Mouse (Mus musculus) urinary bladder, postnatal 36 days (tissue): ENCODE results near the gene Tcf20.

Source experiments
- DNase-seq, 2 experiments: peaks; one replicate each; pipeline ENCODE4 v3.0.0; 2022; ENCODE audit warnings: low spot score in 2 of 2, mixed read lengths in 1 of 2

The Tcf20 gene

GRCm38 (mm10) chr15:82992911-82993310 is 5.2 kb upstream of the Tcf20 start:
- no peak for DNase-seq

DNA sequence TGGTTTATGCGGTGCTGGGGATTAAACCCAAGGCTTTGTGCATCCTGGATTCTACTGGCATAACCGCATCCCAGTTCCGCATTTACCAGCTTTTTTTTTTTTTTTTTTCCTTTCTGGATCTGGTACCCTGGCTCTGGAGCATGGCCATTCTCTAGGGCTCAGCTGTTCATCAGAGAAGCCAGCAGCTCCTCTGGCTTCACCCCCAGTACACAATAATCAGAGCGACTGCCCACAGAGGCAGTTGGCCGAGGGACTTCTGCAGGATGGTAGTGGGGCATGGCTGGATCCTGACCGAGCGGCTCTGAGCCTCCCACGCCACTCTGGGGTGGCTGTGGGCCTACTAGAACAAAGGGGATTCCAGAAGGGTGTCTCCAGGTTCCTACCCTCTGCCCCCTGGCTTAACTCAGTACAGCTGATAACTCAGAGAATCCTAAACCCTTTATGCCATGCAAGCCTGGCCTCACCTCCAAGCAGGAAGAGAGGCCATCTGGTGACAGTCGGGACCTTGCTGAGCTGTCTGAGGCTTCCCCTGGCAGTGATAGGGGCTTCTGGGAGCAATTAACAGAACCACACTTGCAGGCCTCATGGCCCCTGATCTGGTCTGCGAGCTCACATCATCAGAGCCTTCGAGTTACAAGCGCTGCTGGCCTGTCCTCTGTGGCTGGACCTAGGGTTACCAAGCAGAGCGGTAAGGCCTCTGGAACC is 4.6 kb upstream of the Tcf20 start:
- no peak for DNase-seq

- no peak for DNase-seq
Observed at GRCm38 (mm10) chr15:82989190-82989704, 1.6 kb upstream of the Tcf20 start.

DNA sequence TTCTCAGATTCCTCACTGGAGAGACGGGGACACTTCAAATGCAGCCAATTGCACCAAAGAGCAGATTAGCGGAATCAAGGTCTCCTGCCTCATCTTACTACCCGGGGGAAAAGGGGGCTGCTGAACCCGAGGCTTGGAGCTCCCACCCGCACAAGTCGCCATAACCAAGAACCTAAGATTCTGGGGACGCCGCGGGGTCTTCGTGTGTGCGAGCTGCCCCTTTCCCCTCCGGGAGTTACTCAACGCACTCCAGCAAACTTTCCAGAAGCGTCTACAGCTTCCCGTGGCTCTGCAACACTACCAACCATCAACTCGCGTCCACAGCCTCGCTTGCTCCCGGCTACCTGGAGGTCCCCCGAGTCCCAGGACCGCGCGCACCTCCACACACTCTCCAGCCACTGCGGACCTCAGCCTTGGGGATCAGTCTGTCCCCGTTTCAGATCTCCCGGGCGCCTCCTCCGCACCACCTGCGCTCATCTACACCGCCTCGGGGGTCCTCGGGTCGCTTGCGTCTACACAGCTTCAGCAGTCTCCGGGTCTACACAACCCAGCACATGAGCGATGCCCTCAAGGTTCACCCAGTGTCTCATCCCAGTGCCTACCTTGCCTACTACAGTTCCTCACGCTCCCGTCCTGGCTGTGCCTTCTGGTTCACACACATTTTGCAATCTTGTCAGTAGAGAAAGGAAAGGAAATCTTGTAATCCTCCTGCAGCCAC is 499 bp downstream of the Tcf20 start:
- peak in 1 of 2 experiments; percentile 16 for DNase-seq

GRCm38 (mm10) chr15:82984574-82984973 is 3.1 kb downstream of the Tcf20 start:
- DNase-seq: no peak

DNA sequence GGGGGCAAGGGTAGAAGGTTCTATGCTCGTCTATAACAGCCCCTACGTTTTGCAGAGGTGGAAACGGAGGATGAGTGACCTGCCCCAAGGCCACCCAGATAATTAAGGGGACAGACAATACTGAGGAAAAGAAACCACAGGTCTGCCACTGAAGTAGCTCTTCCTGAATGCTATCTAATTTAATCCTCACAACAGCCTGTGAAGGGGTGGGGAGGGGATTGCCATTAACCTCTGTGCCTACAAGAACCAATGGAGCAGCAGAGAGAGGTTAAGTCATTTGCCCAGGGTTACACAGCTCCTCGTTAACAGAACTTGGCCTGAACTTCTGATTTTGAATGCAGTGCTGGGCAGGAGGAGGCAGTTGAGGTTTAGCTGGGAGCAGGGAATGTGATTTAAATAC is 3.6 kb downstream of the Tcf20 start:
- DNase-seq: no peak

DNA sequence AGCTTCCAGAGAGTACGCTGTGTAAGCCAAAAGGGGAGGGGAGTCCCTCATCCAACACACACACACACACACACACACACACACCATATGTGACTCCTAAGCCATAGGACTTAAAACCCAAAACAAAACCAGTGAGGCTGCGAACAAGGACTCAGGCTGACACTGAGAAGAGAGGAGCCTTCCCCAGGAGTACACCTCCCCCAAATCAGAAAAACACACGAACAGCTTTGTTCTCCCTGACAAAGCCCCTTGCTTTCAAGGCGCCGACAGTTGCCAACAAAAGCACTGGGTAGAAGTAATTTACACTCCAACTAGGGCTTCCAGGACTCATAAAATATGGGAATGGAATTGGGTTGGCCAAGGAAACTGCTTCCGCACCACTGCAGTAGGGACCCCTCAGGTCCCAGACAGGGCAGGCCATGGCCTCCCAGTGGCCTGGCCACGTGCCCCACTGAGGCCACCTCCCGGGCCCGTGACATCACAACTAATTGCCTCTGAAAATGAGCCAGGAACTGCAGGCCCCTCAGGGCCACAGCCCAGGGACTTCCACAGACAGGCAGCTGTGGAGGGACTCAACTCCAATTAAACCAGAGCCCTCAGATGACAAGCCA is 4.2 kb downstream of the Tcf20 start:
- DNase-seq: no peak

DNA sequence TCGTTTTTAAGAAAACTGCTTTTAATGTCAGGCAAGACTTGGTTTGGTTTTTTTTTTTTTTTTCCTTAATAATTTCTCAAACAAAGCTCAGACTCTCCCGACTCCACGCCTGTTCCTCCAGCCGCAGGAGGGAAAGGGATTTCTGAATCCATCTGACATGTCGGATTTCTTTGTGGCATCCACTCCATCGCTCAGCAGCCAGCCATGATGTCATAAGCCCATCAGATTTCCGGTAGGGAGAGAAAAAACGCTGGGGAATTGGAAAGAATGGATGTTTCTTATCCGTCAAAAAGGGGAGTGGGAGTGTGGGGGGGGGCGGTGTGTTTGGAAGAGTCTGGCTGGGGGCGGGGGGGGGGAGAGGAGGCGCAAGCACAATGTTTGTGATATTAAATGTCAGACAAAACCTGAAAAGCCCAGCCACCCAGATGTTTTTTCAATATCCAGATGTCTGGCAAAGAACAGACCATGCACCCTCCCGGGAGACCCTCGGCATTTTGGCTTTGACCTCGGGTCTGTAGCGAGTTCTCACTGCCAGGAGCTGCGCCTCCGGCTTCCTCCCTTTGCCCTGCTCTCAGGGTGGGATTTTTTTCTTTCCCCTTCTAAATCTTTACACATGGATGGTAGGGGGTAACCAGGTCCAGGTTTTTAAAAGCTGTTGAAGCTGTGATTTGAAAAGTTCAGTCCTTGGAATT is 4.8 kb downstream of the Tcf20 start:
- no peak for DNase-seq

GRCm38 (mm10) chr15:82981676-82982520 is 5.8 kb downstream of the Tcf20 start:
- no peak for DNase-seq

GRCm38 (mm10) chr15:82979531-82979930 is 8.1 kb downstream of the Tcf20 start:
- no peak for DNase-seq

DNA sequence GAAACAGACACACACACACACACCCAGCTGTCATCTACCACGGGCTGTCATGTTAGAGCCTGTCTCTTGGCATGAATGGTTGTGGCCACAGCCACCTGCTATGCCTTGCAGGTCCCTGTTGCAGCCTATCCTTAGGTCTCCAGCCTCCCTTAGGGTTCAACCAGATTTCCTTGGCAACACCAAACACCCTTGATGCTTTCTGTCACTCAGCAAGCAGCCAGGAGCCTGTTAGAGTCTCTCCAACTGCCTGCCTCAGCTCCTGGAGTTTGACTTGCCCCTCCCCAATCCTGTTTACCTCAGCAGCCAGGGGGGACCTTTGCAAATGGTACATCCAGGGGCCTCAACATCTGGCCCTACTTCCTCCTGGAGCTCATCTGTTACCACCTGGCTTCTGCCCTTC is 13.2 kb downstream of the Tcf20 start:
- no peak for DNase-seq

DNA sequence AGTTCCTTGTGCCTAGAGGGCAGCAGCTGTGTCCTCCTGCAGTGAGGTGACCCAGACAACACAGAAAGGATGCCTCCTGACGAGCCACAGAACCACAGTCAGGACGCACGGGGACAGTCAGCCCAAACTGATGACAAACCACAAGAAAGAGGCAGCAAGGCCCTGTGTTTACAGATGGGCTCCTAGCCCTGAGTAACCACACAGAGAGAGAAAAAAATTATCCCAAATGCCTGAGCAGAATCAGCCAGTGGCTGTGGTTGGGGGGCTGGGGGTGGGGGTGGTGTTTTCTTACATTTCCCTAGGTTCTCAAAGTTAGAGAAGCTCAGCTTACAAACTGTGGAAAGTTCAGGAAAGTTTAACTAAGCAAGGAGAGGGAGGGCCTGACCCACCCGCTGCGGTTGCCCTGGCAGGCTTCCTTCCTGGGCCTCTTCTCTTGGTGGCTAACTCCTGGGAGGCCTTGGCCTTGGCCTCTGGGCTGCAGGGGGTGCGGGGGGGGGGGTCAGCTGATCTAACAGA is 18.4 kb downstream of the Tcf20 start:
- DNase-seq: no peak

DNA sequence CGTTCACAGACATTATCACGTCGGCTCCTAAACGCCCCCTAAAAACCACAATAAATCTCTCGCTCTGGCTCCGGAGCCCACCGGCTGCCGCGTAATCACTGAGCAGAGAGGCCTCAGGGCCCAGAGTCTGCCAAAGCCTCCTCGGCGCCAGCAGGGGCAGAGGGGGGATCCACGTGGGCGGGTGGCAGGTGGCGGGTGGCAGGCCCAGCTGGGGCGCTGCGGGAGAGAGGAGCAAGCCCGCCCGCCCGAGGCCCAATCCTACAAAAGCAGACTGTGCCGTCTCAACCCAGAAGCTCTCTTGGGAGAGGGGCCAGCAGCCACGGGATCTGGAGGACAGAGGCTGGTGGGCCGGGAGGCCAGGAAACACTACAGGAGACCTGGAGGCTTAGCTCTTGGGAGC is 19.2 kb downstream of the Tcf20 start:
- DNase-seq: no peak

- no peak for DNase-seq
Observed at GRCm38 (mm10) chr15:82967947-82968346, 19.7 kb downstream of the Tcf20 start.

- no peak for DNase-seq
Observed at GRCm38 (mm10) chr15:82964266-82964825, 23.3 kb downstream of the Tcf20 start.

DNA sequence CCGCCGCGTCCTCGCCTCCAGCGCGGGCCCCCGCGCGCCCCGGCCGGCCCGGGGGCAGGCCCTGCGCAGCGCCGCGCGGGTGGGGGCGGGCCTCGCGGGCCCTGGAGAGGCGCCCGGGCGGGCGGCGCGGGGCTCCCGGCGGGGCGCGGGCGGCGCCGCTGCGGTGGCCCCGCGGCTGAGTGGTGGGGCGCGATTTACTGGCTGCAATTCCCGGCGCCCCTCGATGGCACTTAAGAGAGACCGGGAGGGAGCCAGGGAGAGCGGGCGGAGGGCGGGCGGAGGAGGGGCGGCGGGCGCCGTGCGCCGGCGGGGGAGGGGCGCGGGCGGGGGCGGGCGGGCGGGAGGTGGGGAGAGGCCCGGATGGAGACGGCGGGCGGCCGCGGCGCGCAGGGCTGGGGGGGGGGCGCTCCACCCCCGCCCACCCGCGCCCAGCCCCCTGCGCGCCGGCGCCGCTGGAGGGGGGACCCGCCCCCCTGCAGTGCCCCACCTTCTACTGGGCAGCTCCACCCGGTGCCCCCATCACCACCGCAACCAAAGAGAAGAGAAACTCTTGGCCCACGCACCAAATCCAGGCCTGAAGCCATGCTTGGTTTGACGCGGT is 24.0 kb downstream of the Tcf20 start:
- DNase-seq: no peak

DNA sequence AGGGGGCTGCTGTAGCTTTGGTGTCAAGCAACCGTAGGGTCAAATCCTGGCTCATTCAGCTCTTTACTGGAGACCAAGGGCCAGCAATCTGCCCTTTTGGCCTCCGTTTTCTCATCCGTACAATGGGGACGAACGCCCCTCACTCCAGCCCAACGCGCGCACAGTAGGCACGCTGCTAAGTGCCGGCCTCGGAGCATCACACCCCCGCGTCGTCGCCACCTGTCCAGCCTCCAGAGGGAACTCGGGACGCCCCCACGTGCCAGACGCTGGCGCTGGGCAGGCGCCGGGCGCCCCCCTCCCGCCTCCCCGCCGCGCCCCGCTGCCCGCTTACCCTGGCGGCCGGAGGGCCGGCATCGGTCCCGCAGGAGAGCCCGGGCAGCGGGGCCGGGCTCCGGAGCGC is 24.6 kb downstream of the Tcf20 start:
- no peak for DNase-seq

GRCm38 (mm10) chr15:82962536-82962935 is 25.1 kb downstream of the Tcf20 start:
- DNase-seq: no peak

GRCm38 (mm10) chr15:82960786-82961561 is 26.7 kb downstream of the Tcf20 start:
- no peak for DNase-seq
